Mouse (Mus musculus): ENCODE results near the gene Ifngr2. TPM values are rescaled to one million over a fixed set of nuclear protein-coding genes. Genes with fewer than 3 reads are reported as not detected.

Ifngr2 gene
- total and polyA plus RNA-seq, 2 experiments from 2014 or later, result 87.6 to 149 TPM

- Histone ChIP-seq H3K9me3 (replicated peaks; ENCODE audit: control insufficient read depth, low read length) (no peaks in the 10 kb centered on the region), H3K9ac (replicated peaks; ENCODE audit: low read depth, low read length) (peak overlapping the region; percentile 70), H3K27me3 (ENCODE audit: control insufficient read depth, insufficient read depth, low read length) (no peaks in the 10 kb centered on the region), H3K36me3 (replicated peaks; ENCODE audit: control insufficient read depth, insufficient read depth, low read length) (no peaks in the 10 kb centered on the region), H3K4me1 (ENCODE audit: control insufficient read depth, insufficient read depth) (peaks cover 5% of the 10 kb centered on the region; the same call in 1 of the 2 replicates), H3K27ac (ENCODE audit: low read depth) (peak overlapping the region; percentile 65), H3K4me3 (ENCODE audit: low read depth, low read length) (peak overlapping the region; percentile 81), H3K4me2 (ENCODE audit: low read depth, low read length) (peak overlapping the region; percentile 87)
- TF ChIP-seq EP300 (IDR thresholded peaks at IDR 0.05; ENCODE audit: low read depth) (no peak), CTCF (IDR thresholded peaks at IDR 0.05; ENCODE audit: low read depth) (no peak)
- DNase-seq (ENCODE audit: low spot score) (no peak), ATAC-seq (ENCODE audit: insufficient read depth, low read depth) (peak; percentile 55)
- WGBS, result under 1% methylated on average over 75 of the region's 75 CpGs
Observed at GRCm38 (mm10) chr16:91596779-91597671, 50.2 kb downstream of the Ifngr2 start.

GRCm38 (mm10) chr16:91597672-91598010 lies 50.8 kb downstream of the Ifngr2 start, which contains the start of gene Tmem50b:
Gene Tmem50b (minus strand): TSS chr16:91597800.
- Histone ChIP-seq H3K27me3 (ENCODE audit: control insufficient read depth, insufficient read depth, low read length) (no peaks in the 10 kb centered on the region), H3K36me3 (replicated peaks; ENCODE audit: control insufficient read depth, insufficient read depth, low read length) (no peaks in the 10 kb centered on the region), H3K9ac (replicated peaks; ENCODE audit: low read depth, low read length) (peak within 1 kb of the TSS; percentile 70), H3K9me3 (replicated peaks; ENCODE audit: control insufficient read depth, low read length) (no peaks in the 10 kb centered on the region), H3K4me1 (ENCODE audit: control insufficient read depth, insufficient read depth) (peaks cover 5% of the 10 kb centered on the region; the same call in 1 of the 2 replicates), H3K4me2 (ENCODE audit: low read depth, low read length) (peak within 1 kb of the TSS; percentile 87), H3K4me3 (ENCODE audit: low read depth, low read length) (peak within 1 kb of the TSS; percentile 81), H3K27ac (ENCODE audit: low read depth) (peak within 1 kb of the TSS; percentile 65)
- peak; percentile 100 for ATAC-seq (ENCODE audit: insufficient read depth, low read depth)
- TF ChIP-seq CTCF (IDR thresholded peaks at IDR 0.05; ENCODE audit: low read depth), result no peak
- no peak for TF ChIP-seq EP300 (IDR thresholded peaks at IDR 0.05; ENCODE audit: low read depth)
- peak; percentile 95 for DNase-seq (ENCODE audit: low spot score)
- WGBS, result under 1% methylated on average over 34 of the region's 34 CpGs

GRCm38 (mm10) chr16:91599242-91599641 lies 52.4 kb downstream of the Ifngr2 start:
- no peaks in the 10 kb centered on the region for H3K36me3 ChIP-seq (replicated peaks; ENCODE audit: control insufficient read depth, insufficient read depth, low read length)
- DNase-seq (ENCODE audit: low spot score), result no peak
- ATAC-seq (ENCODE audit: insufficient read depth, low read depth), result no peak
- no peaks in the 10 kb centered on the region for H3K27me3 ChIP-seq (ENCODE audit: control insufficient read depth, insufficient read depth, low read length)
- no peak overlapping the region for H3K27ac ChIP-seq (ENCODE audit: low read depth)
- H3K9me3 ChIP-seq (replicated peaks; ENCODE audit: control insufficient read depth, low read length), result no peaks in the 10 kb centered on the region
- no peak for TF ChIP-seq EP300 (IDR thresholded peaks at IDR 0.05; ENCODE audit: low read depth)
- no peak; the same call in 1 of the 2 replicates for TF ChIP-seq CTCF (IDR thresholded peaks at IDR 0.05; ENCODE audit: low read depth)
- H3K4me1 ChIP-seq (ENCODE audit: control insufficient read depth, insufficient read depth), result peaks cover 5% of the 10 kb centered on the region; the same call in 1 of the 2 replicates
- H3K4me2 ChIP-seq (ENCODE audit: low read depth, low read length), result no peak overlapping the region
- H3K4me3 ChIP-seq (ENCODE audit: low read depth, low read length), result no peak overlapping the region
- H3K9ac ChIP-seq (replicated peaks; ENCODE audit: low read depth, low read length), result no peak overlapping the region

GRCm38 (mm10) chr16:91601081-91601480 lies 54.2 kb downstream of the Ifngr2 start:
- Histone ChIP-seq H3K36me3 (replicated peaks; ENCODE audit: control insufficient read depth, insufficient read depth, low read length) (no peaks in the 10 kb centered on the region), H3K9me3 (replicated peaks; ENCODE audit: control insufficient read depth, low read length) (no peaks in the 10 kb centered on the region), H3K27ac (ENCODE audit: low read depth) (no peak overlapping the region), H3K4me3 (ENCODE audit: low read depth, low read length) (no peak overlapping the region), H3K27me3 (ENCODE audit: control insufficient read depth, insufficient read depth, low read length) (no peaks in the 10 kb centered on the region), H3K9ac (replicated peaks; ENCODE audit: low read depth, low read length) (no peak overlapping the region), H3K4me2 (ENCODE audit: low read depth, low read length) (no peak overlapping the region), H3K4me1 (ENCODE audit: control insufficient read depth, insufficient read depth) (peaks cover 5% of the 10 kb centered on the region; the same call in 1 of the 2 replicates)
- ATAC-seq (ENCODE audit: insufficient read depth, low read depth), result no peak
- TF ChIP-seq EP300 (IDR thresholded peaks at IDR 0.05; ENCODE audit: low read depth), result no peak
- TF ChIP-seq CTCF (IDR thresholded peaks at IDR 0.05; ENCODE audit: low read depth), result no peak
- WGBS, result 73% methylated on average over 4 of the region's 4 CpGs
- DNase-seq (ENCODE audit: low spot score), result no peak

GRCm38 (mm10) chr16:91601693-91602092 lies 54.8 kb downstream of the Ifngr2 start:
- no peak overlapping the region for H3K27ac ChIP-seq (ENCODE audit: low read depth)
- H3K27me3 ChIP-seq (ENCODE audit: control insufficient read depth, insufficient read depth, low read length), result no peaks in the 10 kb centered on the region
- no peak overlapping the region for H3K9ac ChIP-seq (replicated peaks; ENCODE audit: low read depth, low read length)
- H3K4me1 ChIP-seq (ENCODE audit: control insufficient read depth, insufficient read depth), result peaks cover 2% of the 10 kb centered on the region; the same call in 1 of the 2 replicates
- WGBS, result 60% methylated on average over 9 of the region's 9 CpGs
- no peaks in the 10 kb centered on the region for H3K9me3 ChIP-seq (replicated peaks; ENCODE audit: control insufficient read depth, low read length)
- no peak overlapping the region for H3K4me3 ChIP-seq (ENCODE audit: low read depth, low read length)
- H3K36me3 ChIP-seq (replicated peaks; ENCODE audit: control insufficient read depth, insufficient read depth, low read length), result no peaks in the 10 kb centered on the region
- no peak overlapping the region for H3K4me2 ChIP-seq (ENCODE audit: low read depth, low read length)
- DNase-seq (ENCODE audit: low spot score), result no peak
- TF ChIP-seq EP300 (IDR thresholded peaks at IDR 0.05; ENCODE audit: low read depth) (no peak), CTCF (IDR thresholded peaks at IDR 0.05; ENCODE audit: low read depth) (no peak)
- ATAC-seq (ENCODE audit: insufficient read depth, low read depth), result no peak

Measured in heart, postnatal 0 days (tissue).